Mouse (Mus musculus) C2C12 (cell line): ENCODE data around the gene Wipi2. TPM values are rescaled to one million over a fixed set of nuclear protein-coding genes. Genes with fewer than 3 reads are reported as not detected.

ENCODE experiments used
- H3K27me3 ChIP-seq: one replicate; pipeline ENCODE4 v1.6.1; 2011; ENCODE audit not compliant: control insufficient read depth, insufficient read depth, insufficient read length
- H3K36me3 ChIP-seq: one replicate; pipeline ENCODE4 v1.6.1; 2011; ENCODE audit not compliant: control insufficient read depth, insufficient read depth
- H3K4me3 ChIP-seq: one replicate; pipeline ENCODE4 v1.5.1; 2011; ENCODE audit warnings: mild to moderate bottlenecking, control low read depth; ENCODE audit not compliant: poor library complexity, insufficient read depth, severe bottlenecking
- H3K79me2 ChIP-seq: one replicate; pipeline ENCODE4 v1.6.1; 2011; ENCODE audit not compliant: control insufficient read depth, insufficient read depth
- H3K79me3 ChIP-seq: one replicate; pipeline ENCODE4 v1.6.1; 2011; ENCODE audit warnings: low read depth, control low read depth
- H3ac ChIP-seq: one replicate; pipeline ENCODE3; 2011; ENCODE audit warnings: low read depth; ENCODE audit not compliant: control insufficient read depth, insufficient read length
- CEBPB ChIP-seq: IDR thresholded peaks from one replicate; pipeline ENCODE4 v1.6.1; 2011; ENCODE audit warnings: low read depth, mild to moderate bottlenecking, control low read depth, moderate library complexity
- CTCF ChIP-seq: IDR thresholded peaks from one replicate; pipeline ENCODE4 v1.5.1; 2011; ENCODE audit not compliant: control insufficient read depth, insufficient read depth, insufficient read length
- FOSL1 ChIP-seq: IDR thresholded peaks from one replicate; pipeline ENCODE4 v1.8.0; 2011; ENCODE audit warnings: mild to moderate bottlenecking, low read length; ENCODE audit not compliant: poor library complexity, insufficient read depth, severe bottlenecking
- MAX ChIP-seq: IDR thresholded peaks from one replicate; pipeline ENCODE4 v1.6.1; 2011; ENCODE audit warnings: mild to moderate bottlenecking, control low read depth
- MYOD1 ChIP-seq: IDR thresholded peaks from one replicate; pipeline ENCODE4 v1.6.1; 2011; ENCODE audit warnings: low read depth; ENCODE audit not compliant: control insufficient read depth, insufficient read length
- MYOG ChIP-seq: IDR thresholded peaks from one replicate; pipeline ENCODE4 v1.6.1; 2011; ENCODE audit not compliant: control insufficient read depth, insufficient read length; ENCODE audit errors: extremely low read depth
- USF1 ChIP-seq: IDR thresholded peaks from one replicate; pipeline ENCODE4 v1.6.1; 2011; ENCODE audit warnings: low read depth, mild to moderate bottlenecking, control low read depth, moderate library complexity
- polyA plus RNA-seq: library from polyadenylated mRNA; unstranded; fragments of >200 nt; fragmentation: generic; extraction: Trizol; gene quantifications from one replicate; pipeline ENCODE4 v1.2.1, GENCODE M21; 2012; ENCODE audit warnings: missing spikeins

The Wipi2 gene
- polyA plus RNA-seq, 1 experiment, result 36.0 TPM

GRCm38 (mm10) chr5:142690343-142690742 is 62.8 kb downstream of the Wipi2 start:
- no peak overlapping the region for H3K4me3 ChIP-seq
- H3ac ChIP-seq, result no peak overlapping the region
- no peaks in the 10 kb centered on the region for H3K79me3 ChIP-seq
- TF ChIP-seq USF1, result no peak
- TF ChIP-seq FOSL1, result no peak
- TF ChIP-seq MAX, result no peak
- TF ChIP-seq CEBPB, result no peak
- TF ChIP-seq MYOD1, result no peak
- no peak for TF ChIP-seq MYOG
- TF ChIP-seq CTCF, result no peak
- H3K27me3 ChIP-seq, result peaks cover 57% of the 10 kb centered on the region
- no peaks in the 10 kb centered on the region for H3K79me2 ChIP-seq
- H3K36me3 ChIP-seq, result no peaks in the 10 kb centered on the region

DNA sequence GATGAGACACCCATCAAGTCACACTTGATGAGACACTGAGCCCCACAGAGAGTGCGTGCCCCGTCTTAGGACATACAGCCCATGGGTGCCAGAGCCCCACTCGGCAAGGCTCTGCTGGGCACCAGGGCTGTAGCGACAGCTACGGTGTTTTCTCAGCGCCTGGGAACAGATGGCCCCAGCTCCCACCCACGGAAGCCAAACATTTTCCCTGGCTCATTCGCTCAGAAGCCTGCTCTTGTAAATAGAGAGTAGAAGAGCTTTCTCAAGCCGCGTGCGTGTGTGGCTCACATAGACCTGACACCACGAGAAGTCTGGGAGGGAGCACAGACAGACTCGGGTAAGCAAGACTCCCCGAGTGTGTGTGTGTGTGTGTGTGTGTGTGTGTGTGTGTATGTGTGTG is 64.8 kb downstream of the Wipi2 start, which contains the start of gene Slc29a4:
TSS of gene Slc29a4 (plus strand) at position 265 of the 400 bp plus-strand sequence.
- Histone ChIP-seq H3K27me3 (peaks cover 49% of the 10 kb centered on the region), H3K36me3 (no peaks in the 10 kb centered on the region), H3K4me3 (no peak within 1 kb of the TSS), H3ac (no peak within 1 kb of the TSS), H3K79me3 (no peaks in the 10 kb centered on the region), H3K79me2 (no peaks in the 10 kb centered on the region)
- TF ChIP-seq USF1 (no peak), CTCF (no peak), CEBPB (no peak), MAX (no peak), MYOD1 (no peak), MYOG (no peak), FOSL1 (no peak)

GRCm38 (mm10) chr5:142692971-142693737 is 65.7 kb downstream of the Wipi2 start:
- Histone ChIP-seq H3K79me2 (no peaks in the 10 kb centered on the region), H3K27me3 (peaks cover 43% of the 10 kb centered on the region), H3K36me3 (no peaks in the 10 kb centered on the region), H3K4me3 (no peak overlapping the region), H3ac (no peak overlapping the region), H3K79me3 (no peaks in the 10 kb centered on the region)
- TF ChIP-seq USF1 (no peak), CTCF (no peak)

DNA sequence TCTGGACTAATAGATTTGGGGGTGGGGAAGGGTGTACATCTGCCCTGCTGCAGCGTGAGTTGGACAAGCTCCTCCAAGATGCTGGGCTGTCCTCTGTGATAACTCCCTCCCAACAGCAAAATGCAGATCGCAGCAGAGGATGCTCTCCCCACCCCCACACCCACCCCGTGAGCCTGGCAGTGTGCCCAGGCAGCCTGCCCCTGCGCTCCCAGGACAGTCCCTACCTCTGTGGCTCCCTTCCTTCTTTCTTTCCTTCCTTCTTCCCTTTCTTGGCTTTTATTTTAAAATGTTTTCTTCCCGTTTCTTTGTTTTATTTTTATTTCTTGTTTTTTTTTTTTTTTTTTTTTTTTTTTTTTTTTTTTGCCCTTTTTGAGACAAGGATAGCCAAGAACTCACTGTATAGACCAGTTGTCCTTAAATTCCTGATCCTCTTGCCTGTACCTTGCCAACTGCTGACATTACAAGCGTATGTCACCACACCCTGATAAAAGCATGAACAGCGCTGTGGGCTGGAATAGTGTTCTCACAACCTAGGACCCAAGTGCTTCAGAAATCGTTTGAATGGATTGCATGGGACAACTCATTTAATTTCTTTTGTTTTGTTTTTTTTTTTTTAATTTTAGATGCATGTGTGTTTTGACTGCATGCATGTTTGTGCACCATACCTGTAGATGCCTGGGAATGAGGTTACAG is 66.4 kb downstream of the Wipi2 start:
- Histone ChIP-seq H3K36me3 (no peaks in the 10 kb centered on the region), H3K79me2 (no peaks in the 10 kb centered on the region), H3K79me3 (no peaks in the 10 kb centered on the region), H3K4me3 (no peak overlapping the region), H3ac (no peak overlapping the region), H3K27me3 (peaks cover 47% of the 10 kb centered on the region)
- TF ChIP-seq MYOD1 (no peak), USF1 (no peak), CTCF (no peak), MAX (no peak), FOSL1 (no peak), MYOG (no peak), CEBPB (no peak)

DNA sequence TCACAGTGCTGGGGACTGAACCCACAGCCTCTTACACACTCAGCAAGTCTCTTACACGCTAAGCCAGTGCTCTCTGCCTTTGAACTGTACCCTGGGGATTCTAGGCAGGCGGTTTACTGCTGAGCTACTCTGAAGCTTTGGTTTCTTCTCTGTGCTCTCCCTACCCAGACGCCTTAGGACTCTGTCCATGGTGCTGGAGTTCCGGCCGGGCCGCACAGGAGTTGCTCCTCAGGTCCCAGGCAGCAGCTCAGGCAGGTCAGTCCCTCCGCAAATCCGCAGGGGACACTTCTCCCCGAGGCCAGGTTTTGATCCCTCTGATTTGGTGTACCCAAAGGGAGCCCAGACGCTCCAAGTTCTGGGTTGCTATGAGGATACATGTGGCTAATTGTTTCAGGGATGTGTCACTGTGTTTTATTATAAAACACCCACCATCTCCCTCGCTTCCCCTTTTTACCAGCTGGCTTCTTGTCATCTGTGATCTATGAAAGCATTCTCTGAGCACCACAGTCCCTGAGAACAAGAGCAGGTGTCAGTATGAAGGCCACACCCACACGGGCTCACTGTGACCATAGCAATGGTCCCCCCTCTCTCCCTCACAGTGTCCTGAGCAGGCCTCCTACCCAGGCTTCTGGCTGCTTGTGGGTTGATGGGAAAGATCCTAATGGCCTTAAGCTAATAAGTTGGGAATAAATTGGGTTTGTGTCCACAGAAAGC is 67.3 kb downstream of the Wipi2 start:
- H3K79me3 ChIP-seq, result no peaks in the 10 kb centered on the region
- H3ac ChIP-seq, result no peak overlapping the region
- peaks cover 38% of the 10 kb centered on the region for H3K27me3 ChIP-seq
- TF ChIP-seq FOSL1, result no peak
- no peak for TF ChIP-seq MYOD1
- no peak for TF ChIP-seq CEBPB
- no peak overlapping the region for H3K4me3 ChIP-seq
- no peaks in the 10 kb centered on the region for H3K79me2 ChIP-seq
- H3K36me3 ChIP-seq, result no peaks in the 10 kb centered on the region

DNA sequence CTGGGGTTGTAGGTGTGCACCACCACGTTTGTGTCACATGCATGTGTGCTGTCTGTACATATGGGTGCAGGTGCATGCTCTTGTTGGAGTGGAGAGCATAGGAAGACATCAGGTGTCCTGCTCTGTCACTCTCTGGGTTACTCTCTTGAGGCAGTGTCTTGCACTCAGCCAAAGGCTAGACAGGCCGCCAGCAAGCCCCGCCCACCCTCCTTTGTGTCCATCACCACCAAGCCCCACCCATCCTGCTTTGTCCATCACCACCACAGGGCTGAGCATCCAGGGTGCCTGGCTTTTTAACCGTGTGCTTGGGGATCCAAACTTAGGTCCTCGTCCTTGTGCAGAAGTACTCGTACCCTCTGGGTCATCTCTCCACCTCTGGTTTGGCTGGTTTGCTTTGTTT is 68.8 kb downstream of the Wipi2 start:
- no peak for TF ChIP-seq CEBPB
- TF ChIP-seq CTCF, result no peak
- TF ChIP-seq MYOG, result no peak
- TF ChIP-seq MYOD1, result no peak
- Histone ChIP-seq H3K27me3 (peaks cover 31% of the 10 kb centered on the region), H3K4me3 (no peak overlapping the region), H3K79me3 (no peaks in the 10 kb centered on the region), H3ac (no peak overlapping the region), H3K36me3 (no peaks in the 10 kb centered on the region), H3K79me2 (no peaks in the 10 kb centered on the region)
